Mouse (Mus musculus) C2C12 (cell line): ENCODE measurements around the gene Zfpl1.

Experiments
- FOSL1 ChIP-seq: IDR thresholded peaks from one replicate; pipeline ENCODE4 v1.8.0; 2011; ENCODE audit warnings: mild to moderate bottlenecking, low read length; ENCODE audit not compliant: poor library complexity, insufficient read depth, severe bottlenecking
- MAX ChIP-seq: IDR thresholded peaks from one replicate; pipeline ENCODE4 v1.6.1; 2011; ENCODE audit warnings: mild to moderate bottlenecking, control low read depth

DNA sequence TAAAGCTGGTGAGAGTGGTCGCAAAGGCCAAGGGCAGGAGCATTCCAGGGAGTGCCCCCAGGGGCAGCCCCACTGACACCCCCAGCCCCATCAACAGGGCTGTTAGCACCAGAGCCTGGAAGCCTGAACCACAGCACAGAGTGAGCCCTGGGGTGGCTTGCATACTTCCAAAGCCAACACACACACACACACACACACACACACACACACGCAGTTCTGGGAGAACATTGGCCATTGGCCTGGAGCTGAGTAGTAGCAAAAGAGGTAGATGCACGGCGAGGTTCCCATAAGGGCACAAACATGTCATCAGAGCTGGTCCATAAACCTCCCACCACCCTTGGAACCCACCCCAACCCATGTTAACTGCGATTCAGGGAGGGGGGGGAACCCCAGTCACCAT is 18.2 kb downstream of the Zfpl1 start:
- TF ChIP-seq MAX (no peak), FOSL1 (no peak)
